Mouse (Mus musculus): ENCODE results near the gene Gmnn. TPM values are rescaled to one million over a fixed set of nuclear protein-coding genes. Genes with fewer than 3 reads are reported as not detected.

Gene Gmnn
- polyA plus RNA-seq, 1 experiment from 2014 or later = 69.8 TPM

DNA sequence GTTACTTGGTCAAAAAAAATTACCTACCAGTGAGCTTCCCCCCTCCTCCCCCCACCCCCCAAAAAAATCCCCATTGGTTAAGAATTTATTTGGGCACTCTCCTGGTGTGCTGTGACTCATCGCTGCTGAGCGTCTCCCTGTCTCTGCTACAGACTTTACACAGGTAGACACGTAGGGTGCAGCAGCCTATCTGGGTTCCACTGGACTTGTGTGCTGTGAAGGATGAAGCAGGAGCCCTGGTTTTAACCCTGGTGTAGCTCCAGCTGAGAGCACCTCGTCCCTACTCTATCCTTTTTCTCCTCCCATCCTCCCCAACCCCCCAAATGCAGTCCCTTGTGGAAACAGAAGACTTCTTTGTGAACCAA, 37.3 kb downstream of the Gmnn start:
- Histone ChIP-seq H3K27me3 (ENCODE audit: insufficient read depth, low read length) (no peaks in the 10 kb centered on the region), H3K4me2 (ENCODE audit: low read length) (peak overlapping the region; percentile 31), H3K9ac (ENCODE audit: low read depth, low read length) (no peak overlapping the region), H3K4me3 (replicated peaks; ENCODE audit: low read depth, low read length) (no peak overlapping the region), H3K9me3 (replicated peaks; ENCODE audit: low read length) (no peaks in the 10 kb centered on the region), H3K4me1 (replicated peaks; ENCODE audit: insufficient read depth, low read length) (peaks cover 6% of the 10 kb centered on the region; the same call in 1 of the 2 replicates), H3K27ac (peak overlapping the region; percentile 50; the same call in 1 of the 2 replicates), H3K36me3 (ENCODE audit: insufficient read depth, low read length) (no peaks in the 10 kb centered on the region)
- WGBS = 32% methylated on average over 4 of the region's 4 CpGs
- ATAC-seq (replicated peaks; ENCODE audit: low FRiP score, low read depth) (peak; percentile 69), DNase-seq (ENCODE audit: low spot score) (peak; percentile 28)
- TF ChIP-seq CTCF (IDR thresholded peaks at IDR 0.05; ENCODE audit: low read depth) = no peak

DNA sequence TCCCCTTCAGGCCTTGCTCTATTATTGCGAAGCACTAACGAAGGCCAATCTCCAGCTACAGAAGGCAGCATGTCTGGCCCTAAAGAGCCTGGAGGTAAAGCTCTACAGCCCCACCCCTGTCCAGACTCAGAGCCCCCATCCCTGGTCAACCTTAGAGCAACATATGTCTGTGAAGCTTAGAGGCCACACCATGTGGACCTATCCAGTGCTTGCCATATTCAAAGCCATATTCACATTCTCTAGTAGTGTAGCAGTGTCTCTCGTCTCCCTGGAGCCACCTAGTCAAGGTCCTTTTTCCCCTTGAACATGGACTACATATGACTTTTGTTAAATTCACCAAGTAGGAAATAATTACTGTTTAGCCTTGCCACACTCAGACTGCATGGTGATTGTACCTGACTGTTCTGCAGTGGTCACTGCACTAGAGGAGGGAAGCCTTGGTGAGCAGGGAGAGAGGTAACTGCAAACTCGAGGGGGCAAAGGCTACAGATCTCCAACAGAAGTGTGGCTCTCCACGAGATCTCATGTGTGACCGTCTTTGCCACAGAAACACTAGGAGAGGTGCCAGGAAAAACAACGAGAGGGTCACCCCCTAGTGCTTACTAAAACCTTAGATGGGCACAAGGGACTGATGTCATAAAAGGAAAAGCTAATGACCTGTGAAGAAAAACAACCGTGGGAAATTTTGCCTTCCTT, 37.9 kb downstream of the Gmnn start:
- 33% methylated on average over 8 of the region's 8 CpGs for WGBS
- Histone ChIP-seq H3K27ac (0 out of 2 replicates have a peak overlapping the region, but pooled peaks have one; percentile 13), H3K4me2 (ENCODE audit: low read length) (peak overlapping the region; percentile 31; the same call in 1 of the 2 replicates)

GRCm38 (mm10) chr13:24721502-24721901, 40.2 kb downstream of the Gmnn start:
- Histone ChIP-seq H3K4me2 (ENCODE audit: low read length) (no peak overlapping the region), H3K27me3 (ENCODE audit: insufficient read depth, low read length) (no peaks in the 10 kb centered on the region), H3K36me3 (ENCODE audit: insufficient read depth, low read length) (no peaks in the 10 kb centered on the region), H3K4me3 (replicated peaks; ENCODE audit: low read depth, low read length) (no peak overlapping the region), H3K27ac (no peak overlapping the region), H3K9ac (ENCODE audit: low read depth, low read length) (no peak overlapping the region), H3K4me1 (replicated peaks; ENCODE audit: insufficient read depth, low read length) (peaks cover 6% of the 10 kb centered on the region; the same call in 1 of the 2 replicates), H3K9me3 (replicated peaks; ENCODE audit: low read length) (no peaks in the 10 kb centered on the region)
- ATAC-seq (replicated peaks; ENCODE audit: low FRiP score, low read depth) (no peak), DNase-seq (ENCODE audit: low spot score) (no peak)
- no peak for TF ChIP-seq CTCF (IDR thresholded peaks at IDR 0.05; ENCODE audit: low read depth)
- WGBS = 68% methylated on average over 10 of the region's 10 CpGs

More for the DNA sequence above, 37.9 kb downstream of the Gmnn start:
- H3K4me3 ChIP-seq (replicated peaks; ENCODE audit: low read depth, low read length) = no peak overlapping the region
- H3K4me1 ChIP-seq (replicated peaks; ENCODE audit: insufficient read depth, low read length) = peaks cover 6% of the 10 kb centered on the region; the same call in 1 of the 2 replicates
- H3K36me3 ChIP-seq (ENCODE audit: insufficient read depth, low read length) = no peaks in the 10 kb centered on the region
- TF ChIP-seq CTCF (IDR thresholded peaks at IDR 0.05; ENCODE audit: low read depth) = no peak
- no peaks in the 10 kb centered on the region for H3K9me3 ChIP-seq (replicated peaks; ENCODE audit: low read length)
- peak; percentile 76 for DNase-seq (ENCODE audit: low spot score)
- H3K27me3 ChIP-seq (ENCODE audit: insufficient read depth, low read length) = no peaks in the 10 kb centered on the region
- no peak overlapping the region for H3K9ac ChIP-seq (ENCODE audit: low read depth, low read length)
- ATAC-seq (replicated peaks; ENCODE audit: low FRiP score, low read depth) = peak; percentile 83; the same call in 1 of the 2 replicates

- no peak overlapping the region for H3K9ac ChIP-seq (ENCODE audit: low read depth, low read length)
- H3K4me2 ChIP-seq (ENCODE audit: low read length) = no peak overlapping the region
- 51% methylated on average over 7 of the region's 7 CpGs for WGBS
- no peak overlapping the region for H3K4me3 ChIP-seq (replicated peaks; ENCODE audit: low read depth, low read length)
- peak; percentile 31 for DNase-seq (ENCODE audit: low spot score)
- H3K9me3 ChIP-seq (replicated peaks; ENCODE audit: low read length) = no peaks in the 10 kb centered on the region
- H3K36me3 ChIP-seq (ENCODE audit: insufficient read depth, low read length) = no peaks in the 10 kb centered on the region
- 0 out of 2 replicates have a peak, but pooled peaks cover 3% of the 10 kb centered on the region for H3K4me1 ChIP-seq (replicated peaks; ENCODE audit: insufficient read depth, low read length)
- no peak for TF ChIP-seq CTCF (IDR thresholded peaks at IDR 0.05; ENCODE audit: low read depth)
- no peak overlapping the region for H3K27ac ChIP-seq
- H3K27me3 ChIP-seq (ENCODE audit: insufficient read depth, low read length) = no peaks in the 10 kb centered on the region
- no peak for ATAC-seq (replicated peaks; ENCODE audit: low FRiP score, low read depth)
Observed at GRCm38 (mm10) chr13:24717677-24718076, 44.0 kb downstream of the Gmnn start.

DNA sequence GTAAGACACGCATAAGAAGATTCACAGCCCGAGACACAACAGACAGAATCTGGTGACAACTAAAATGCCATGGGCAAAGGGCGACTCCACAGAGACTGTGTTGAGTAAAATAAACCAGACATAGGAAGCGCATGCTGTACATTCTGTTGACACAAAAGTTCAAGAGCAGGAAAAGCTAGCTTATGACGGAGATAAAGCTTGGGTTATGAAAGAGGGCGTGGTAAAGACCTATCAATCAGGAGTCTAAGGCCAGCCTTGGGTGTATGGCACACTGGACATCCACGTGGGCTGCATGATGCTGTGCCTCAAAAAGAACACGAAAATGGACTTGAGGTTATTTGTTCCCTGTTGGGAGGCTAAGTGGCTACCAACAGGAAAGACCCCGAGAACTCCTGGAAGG, 45.3 kb downstream of the Gmnn start:
- no peak for ATAC-seq (replicated peaks; ENCODE audit: low FRiP score, low read depth)
- WGBS = 70% methylated on average over 9 of the region's 9 CpGs
- Histone ChIP-seq H3K4me1 (replicated peaks; ENCODE audit: insufficient read depth, low read length) (0 out of 2 replicates have a peak, but pooled peaks cover 8% of the 10 kb centered on the region), H3K4me3 (replicated peaks; ENCODE audit: low read depth, low read length) (no peak overlapping the region), H3K27me3 (ENCODE audit: insufficient read depth, low read length) (no peaks in the 10 kb centered on the region), H3K4me2 (ENCODE audit: low read length) (no peak overlapping the region), H3K27ac (no peak overlapping the region), H3K9ac (ENCODE audit: low read depth, low read length) (no peak overlapping the region), H3K36me3 (ENCODE audit: insufficient read depth, low read length) (no peaks in the 10 kb centered on the region), H3K9me3 (replicated peaks; ENCODE audit: low read length) (no peaks in the 10 kb centered on the region)
- TF ChIP-seq CTCF (IDR thresholded peaks at IDR 0.05; ENCODE audit: low read depth) = no peak
- DNase-seq (ENCODE audit: low spot score) = no peak

DNA sequence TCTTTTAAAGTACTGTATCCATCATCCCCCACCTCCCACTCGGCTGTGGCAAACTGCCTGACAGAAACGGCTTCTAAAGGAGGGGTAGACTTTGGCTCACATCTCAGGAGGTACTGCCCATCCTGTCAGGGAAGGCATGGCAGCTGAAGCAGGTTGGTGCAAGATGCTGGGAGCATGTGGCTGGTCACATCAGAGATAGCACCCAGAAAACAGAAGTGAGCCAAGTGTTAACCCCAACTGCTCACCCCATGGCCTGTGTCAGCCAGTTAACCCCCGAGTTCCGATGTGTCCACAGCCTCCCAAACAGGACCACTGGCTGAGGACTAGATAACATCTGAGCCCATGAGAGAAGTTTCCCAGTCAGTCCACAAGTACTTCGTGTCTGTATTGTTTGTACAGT, 46.1 kb downstream of the Gmnn start:
- Histone ChIP-seq H3K4me2 (ENCODE audit: low read length) (no peak overlapping the region), H3K4me3 (replicated peaks; ENCODE audit: low read depth, low read length) (no peak overlapping the region), H3K9me3 (replicated peaks; ENCODE audit: low read length) (no peaks in the 10 kb centered on the region), H3K9ac (ENCODE audit: low read depth, low read length) (no peak overlapping the region), H3K27ac (no peak overlapping the region), H3K36me3 (ENCODE audit: insufficient read depth, low read length) (no peaks in the 10 kb centered on the region), H3K27me3 (ENCODE audit: insufficient read depth, low read length) (no peaks in the 10 kb centered on the region), H3K4me1 (replicated peaks; ENCODE audit: insufficient read depth, low read length) (0 out of 2 replicates have a peak, but pooled peaks cover 8% of the 10 kb centered on the region)
- WGBS = 64% methylated on average over 5 of the region's 5 CpGs
- DNase-seq (ENCODE audit: low spot score) = no peak
- TF ChIP-seq CTCF (IDR thresholded peaks at IDR 0.05; ENCODE audit: low read depth) = no peak
- no peak for ATAC-seq (replicated peaks; ENCODE audit: low FRiP score, low read depth)

Data from kidney, postnatal 0 days (tissue).